Mouse (Mus musculus): ENCODE measurements around the gene Gm20604.

Gm20604 gene

DNA sequence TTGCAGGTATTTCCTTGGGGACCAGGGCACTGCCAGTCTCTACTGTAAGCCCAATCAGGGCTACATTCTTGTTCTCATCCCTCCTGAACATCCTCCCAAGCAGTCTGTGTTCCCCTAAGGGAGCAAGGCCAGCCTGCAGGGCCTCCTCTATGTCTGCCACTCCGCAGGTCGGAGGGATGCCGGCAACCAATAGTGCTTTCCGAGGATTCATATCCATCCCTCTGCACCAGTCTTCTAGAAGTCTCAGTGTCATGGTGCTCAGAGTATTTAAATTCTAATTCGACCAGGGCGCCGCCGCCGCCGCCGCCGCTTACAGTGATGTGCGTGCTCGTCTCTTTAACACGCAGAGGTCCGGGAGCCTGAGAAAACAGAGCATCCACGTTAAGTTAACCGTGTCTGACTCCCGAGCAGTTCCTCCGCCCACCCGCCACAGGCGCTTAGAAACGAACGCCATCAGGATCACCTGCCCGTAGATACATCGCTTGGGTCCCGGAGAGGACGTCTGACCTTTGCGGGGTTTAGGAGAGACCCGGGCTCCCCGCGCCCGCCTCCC, 15.4 kb downstream of the Gm20604 start:
- no peak for DNase-seq (ENCODE audit: low read depth, low spot score)

DNA sequence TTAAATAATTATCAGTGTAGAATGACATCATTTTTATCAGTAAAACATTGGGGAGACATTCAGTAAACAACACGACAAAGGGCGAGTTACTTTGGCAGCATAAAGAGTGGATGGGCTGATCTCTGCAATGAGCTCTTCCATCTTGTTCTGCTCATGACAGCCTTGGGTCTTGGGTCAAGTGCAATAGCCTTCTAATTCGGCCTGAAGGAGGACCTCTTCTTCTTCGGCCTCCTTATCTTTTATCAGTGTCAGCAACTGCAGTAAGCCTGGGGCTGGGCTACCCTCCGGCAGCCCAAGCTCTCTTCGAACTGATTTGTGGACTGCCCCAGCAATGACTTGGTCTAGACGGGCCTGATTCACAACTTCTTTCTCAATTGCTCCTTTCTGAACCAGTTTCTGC, 16.4 kb downstream of the Gm20604 start:
- DNase-seq (ENCODE audit: low read depth, low spot score) = no peak

DNA sequence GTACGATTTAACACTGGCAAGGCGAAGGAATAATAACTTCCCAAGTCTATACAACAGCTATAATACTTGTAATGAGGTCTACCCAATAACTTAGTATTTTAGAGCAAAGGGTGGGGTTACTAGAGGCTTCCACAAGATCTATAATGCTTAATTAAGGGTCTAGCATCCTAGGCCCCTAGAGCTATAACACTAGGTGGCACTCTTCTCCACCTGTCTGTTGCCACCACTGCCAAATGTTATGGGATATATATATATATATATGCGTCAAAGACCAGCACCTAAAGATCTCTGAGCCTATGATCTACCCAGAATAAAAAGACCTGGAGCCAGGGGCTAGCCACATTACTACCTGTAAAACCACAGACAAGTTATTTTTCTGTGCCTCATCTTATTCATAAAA, 18.2 kb downstream of the Gm20604 start:
- no peak for DNase-seq (ENCODE audit: low read depth, low spot score)

DNA sequence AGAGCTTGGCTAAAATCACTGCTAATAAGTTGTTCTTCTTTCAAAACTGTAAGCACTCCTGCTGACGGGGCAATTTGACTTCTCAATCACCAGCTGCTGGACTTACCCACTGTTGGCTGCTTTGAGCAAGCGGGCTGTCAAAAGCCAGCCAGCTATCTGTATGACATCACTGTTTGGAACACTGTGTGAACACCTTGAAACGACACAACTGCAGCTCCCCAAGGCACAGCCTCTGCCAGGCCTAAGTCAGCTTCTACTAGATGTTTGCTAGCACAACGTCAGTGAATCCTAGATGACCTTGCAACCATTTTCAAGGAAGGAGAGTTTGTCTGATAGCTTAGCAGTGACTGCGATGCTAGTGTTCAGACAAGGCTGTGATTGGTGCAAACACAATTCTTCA, 19.4 kb downstream of the Gm20604 start:
- no peak for DNase-seq (ENCODE audit: low read depth, low spot score)

DNA sequence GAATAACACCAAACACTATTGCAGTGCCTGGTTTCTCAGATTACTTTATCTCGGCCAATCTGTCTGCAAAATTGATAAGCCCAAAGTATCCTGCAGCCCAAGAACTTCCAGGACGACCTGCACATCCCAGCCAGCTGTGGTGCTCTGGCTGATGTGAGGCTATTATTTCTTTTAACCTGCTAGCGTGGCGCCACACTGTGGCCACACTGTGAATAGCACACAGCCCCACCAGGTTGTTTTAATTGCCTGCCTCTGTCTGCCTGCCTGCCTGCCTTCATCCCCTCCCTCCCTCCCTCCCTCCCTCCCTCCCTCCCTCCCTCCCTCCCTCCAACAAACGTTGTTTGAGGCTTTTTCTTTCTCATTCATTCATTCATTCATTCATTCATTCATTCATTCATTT, 25.1 kb downstream of the Gm20604 start:
- no peak for DNase-seq (ENCODE audit: low read depth, low spot score)

DNA sequence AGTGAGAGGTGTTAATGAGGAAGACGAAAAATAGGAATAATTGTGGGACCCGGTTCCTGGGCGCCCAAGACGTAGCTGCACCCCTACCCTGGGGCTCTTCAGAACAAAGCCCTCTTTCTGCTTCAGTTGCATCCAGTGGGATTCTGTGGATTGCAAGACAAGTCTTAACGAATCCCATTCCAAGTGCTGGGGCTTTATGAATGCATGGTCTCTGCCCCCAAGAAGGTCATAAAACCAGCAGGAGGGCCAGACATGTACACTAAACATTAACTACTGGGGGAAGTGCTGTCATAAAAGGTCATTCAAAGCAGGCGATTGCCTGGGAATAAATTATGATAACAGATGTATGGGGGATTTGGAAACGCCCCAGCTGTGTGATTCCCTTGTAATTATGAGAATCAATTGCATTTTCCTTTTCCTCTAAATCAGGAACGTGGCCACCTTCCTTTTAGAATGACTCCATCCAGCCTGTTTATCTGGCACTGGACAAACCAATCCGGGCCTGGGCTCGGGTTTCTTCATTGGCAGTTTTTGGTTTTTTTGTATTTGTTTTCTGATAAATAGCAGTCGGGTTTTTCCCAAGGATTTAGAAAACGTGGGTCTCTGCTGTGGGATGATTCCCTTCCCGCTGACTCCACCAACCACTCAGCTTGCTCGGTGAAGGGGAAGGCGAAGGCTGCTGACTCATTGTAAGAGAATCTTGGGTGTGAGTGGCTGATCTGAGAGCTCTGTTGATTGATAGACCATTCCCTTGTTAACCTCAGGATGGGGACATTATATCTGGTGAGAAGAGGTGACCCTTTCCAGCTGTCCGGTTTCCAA, 27.5 kb downstream of the Gm20604 start:
- DNase-seq (ENCODE audit: low read depth, low spot score) = no peak

DNA sequence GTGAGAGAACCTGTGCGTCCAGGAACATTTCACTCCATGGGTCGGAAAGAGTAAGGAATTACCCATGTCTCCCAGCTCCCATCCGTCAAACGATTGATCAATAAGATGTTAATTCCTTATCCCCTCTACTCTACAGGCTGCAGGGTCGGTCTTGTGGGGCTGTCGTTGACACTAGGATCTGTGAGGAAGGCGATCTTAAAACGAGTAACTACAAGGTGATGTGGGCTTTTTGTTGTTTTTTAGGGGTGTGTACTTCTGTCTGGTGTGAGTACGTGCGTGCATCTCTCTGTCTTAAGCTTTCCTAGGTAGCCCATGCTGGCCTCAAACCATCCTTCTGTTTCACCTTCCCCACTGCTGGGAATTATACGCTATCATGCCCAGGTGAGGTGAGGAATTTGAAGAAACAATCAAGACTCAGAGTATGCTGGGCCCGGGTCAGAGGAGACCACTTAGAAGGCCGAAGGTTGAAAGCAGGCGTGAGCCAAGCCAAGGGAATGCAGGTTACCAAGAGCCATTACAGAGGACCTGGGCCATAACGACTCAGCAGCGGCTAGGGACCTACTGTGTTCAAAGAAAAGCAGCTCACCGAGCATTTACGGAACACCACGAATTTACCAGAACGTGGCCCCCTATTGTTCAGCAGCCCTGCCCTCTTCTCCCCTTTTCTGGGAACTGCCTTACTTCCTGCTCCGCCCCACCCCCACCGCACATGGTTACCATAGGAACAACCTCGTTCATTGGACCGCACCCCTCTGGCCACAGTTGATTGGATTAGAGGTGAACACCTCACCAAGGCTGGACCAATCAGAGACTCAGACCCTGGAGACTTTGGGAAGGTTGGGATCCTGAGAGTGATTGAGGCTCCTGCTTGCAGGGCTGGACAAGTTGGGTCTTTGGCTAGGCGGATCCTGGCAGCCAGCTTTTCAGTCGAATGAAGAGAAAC, 28.3 kb downstream of the Gm20604 start:
- peak; percentile 96 for DNase-seq (ENCODE audit: low read depth, low spot score)

DNA sequence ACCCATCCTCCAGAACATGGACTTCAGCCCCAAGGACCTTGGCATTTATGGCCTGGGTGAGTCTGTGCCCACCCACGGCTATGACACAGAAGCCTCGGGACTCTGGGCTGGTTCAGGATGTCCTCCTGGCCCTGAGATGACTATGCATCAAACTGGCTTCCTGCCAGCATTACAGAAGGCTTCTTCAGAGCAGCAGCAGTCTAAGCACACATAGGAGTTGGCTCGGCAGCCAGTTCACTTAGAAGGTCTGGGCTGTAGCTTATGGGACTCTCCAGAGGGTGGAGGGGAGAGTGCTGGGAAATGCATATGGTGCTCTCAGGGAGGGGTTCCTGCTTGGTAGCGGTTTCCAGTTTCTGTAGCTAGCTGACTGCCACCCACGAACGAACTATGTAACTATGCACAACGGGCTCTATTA, 32.7 kb downstream of the Gm20604 start:
- DNase-seq (ENCODE audit: low read depth, low spot score) = no peak

DNA sequence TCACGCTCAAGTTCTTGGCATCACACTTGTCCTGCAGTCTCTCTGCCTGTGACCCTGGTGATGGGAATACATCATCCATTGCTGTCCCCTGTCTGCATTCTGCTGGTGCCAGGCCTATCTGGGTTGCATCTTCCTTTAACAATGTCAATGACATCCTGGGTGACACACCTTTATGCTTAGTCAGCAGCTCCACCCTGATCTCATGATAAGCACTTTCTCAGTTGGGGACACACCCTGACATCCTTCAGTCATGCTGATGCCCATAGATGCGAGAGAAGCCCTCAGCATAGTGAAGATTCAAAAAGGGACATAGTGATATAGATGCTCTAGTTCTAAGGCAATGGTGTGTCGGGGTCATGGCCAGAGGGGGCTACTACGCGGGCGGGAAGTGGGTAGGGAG, 33.3 kb downstream of the Gm20604 start:
- DNase-seq (ENCODE audit: low read depth, low spot score) = no peak

DNA sequence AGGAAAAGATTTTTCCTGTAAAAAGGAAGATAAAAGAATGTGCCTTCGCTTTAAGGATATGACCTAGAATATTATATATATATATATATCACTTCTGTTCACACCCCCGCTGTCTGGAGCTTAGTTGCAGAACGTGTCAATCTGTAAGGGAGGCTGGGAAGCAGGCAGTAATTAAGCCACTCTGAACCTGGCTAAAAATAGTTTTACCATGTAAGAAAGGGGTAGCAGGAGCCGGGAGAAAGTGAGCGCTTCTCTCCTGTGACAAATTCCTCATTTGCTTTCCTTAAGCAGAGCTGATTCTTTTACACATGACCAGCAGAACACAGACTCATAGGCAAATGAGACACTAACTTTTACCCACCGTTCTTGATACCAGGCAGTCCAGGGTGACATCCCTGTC, 34.6 kb downstream of the Gm20604 start:
- DNase-seq (ENCODE audit: low read depth, low spot score) = no peak

DNA sequence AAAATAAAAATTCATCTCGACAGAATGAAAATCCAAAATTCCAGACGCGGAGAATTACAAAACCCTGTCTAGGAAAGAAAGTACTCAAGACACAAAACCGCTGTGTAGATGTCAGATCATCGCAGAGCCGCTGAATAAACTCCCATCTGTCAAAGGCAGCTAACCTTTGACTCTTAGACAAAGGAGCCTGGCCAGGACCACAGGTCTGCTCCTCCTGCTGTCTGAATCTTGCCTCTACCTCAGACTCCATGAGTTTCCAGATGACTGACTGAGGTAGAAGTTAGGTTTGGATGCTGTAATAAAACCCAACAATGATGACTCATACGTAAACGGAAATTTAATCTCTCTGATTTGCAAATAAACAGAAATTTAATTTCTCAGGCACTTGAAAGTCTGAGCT, 35.5 kb downstream of the Gm20604 start:
- no peak for DNase-seq (ENCODE audit: low read depth, low spot score)

DNA sequence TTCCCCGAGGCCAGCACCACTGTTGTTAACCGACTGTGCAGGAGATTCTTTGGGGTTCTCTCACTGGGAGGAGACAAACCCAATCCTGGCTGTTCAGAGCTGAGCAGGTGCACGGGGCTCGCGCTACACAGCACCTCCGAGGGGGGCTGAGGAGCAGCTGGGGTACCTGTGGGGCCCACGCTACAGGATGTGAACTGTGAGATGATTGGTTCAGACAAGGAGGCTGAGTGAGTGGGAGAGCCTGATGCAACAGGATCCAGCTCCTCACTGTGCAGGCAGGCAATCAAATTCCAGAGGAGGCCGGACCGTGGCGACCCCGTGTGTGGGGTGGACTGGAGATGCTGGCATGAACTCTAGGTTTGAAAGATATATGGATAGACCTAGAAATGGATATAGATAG, 36.0 kb downstream of the Gm20604 start:
- DNase-seq (ENCODE audit: low read depth, low spot score) = no peak

DNA sequence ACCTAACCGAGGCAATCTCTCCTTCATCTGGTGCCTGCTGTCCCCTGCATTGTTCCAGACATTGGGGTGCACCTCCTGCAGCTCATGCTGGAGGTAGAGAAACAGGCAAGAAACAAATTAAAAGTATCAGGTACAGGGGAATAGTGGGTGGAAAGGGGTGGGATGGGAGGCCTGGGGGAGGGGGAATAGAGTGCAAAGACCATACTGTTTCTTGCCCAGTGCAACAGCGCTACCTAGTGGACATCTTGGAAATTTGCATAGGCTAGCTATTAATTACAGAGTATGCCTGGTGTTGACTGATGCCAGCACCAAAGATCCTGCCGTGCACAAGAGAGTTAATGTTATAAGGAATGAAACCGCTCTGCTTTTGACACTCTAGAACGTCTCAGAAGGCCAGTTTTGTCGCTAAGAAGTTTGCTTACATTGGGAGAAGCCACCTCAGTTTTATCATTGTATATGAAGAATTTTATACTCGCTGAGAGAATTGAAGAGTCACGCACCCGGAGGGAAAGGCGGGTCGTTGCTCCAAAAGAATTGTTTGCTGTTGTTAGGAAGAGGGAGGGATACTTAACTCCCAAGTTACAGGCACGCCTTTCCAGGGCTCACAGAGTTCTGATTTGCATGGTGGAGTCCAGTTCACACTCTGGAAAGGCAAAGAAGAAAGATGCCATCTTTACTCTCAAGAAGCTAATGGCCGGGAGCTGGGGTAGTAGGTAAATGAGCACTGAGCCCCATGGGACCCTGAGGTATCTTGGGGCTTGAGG, 38.7 kb downstream of the Gm20604 start:
- no peak for DNase-seq (ENCODE audit: low read depth, low spot score)

DNA sequence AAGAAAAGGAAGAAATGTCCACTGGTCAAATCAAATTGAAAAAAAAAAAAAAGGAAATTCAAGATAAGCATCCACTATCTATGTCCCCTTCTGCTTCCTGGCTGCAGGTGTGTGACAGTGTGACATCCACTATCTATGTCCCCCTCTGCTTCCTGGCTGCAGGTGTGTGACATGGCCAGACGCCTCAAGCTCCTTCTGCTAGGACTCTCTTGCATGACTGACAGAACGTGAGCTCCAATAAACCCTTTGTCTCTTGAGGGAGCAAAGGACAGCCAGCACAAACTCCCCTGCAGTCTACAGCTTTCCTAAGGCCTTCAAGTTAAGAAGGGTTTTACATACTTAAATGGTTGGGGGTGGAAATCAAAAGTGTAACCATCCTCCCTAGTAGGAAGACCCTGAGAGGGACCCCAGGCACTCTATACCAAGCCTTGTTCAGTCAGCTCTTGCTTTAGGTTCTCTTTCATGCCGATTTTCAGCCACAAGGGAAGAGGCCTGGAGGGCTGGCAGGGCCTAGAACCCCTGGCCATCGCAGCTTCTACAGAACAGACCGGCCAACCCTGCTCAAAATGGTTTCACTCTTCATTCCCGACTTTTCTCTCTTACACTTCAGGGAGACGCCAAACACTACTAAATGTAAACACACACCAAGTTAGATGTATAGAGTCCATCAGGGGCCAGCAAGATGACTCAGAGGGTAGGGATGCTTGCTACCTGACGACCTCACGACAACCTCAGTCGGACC, 43.6 kb downstream of the Gm20604 start:
- no peak for DNase-seq (ENCODE audit: low read depth, low spot score)

DNA sequence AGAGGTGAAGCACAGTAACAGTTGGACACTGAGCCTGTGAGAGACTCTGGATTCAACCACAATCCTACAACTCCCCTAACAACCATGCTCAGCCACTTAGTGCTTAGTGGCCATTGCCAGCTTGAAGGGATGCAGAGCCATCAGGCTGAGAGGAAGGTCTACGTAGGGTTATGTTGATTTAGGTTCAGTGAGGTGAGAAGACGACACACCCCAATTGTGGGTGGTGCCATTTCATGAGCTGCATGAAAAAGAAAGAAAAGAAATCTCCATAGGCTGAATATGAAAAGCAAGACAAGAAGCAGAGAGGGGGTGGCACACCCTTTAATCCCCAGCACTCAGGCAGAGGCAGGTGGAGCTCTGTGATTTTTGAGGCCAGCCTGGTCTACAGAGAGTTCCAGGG, 44.4 kb downstream of the Gm20604 start:
- DNase-seq (ENCODE audit: low read depth, low spot score) = no peak

DNA sequence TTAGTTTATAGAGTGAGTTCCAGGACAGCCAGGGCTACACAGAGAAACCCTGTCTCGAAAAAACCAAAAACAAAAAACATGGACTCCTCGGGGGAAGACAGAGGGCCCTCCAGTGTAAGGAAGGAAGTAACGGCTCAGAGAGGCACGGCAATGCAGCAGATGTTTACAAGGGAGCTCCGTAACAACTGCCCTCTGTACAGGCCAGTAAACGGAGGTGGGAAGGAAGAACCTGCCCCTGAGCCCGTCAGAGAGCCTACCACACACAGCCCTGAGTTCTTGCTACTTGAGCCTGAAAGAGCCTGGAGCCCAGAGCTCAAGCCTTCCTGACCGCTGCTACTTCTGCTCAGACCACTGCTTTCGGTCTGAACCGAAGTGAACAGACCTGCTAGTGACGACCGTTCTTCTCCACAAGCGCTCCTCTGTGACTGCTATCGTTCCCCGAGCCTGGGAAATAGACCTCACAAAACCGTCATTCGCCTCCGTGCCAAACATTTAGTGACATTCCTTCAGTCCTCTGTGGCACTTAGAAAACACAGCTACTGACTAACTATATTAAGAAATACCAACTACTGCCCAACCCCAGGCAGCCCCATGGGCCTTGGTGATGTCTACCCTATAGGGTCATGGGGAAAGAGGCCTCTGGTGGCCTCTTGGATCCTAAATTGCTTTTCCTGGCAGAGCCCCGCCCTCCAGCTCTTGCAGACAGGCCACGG, 45.2 kb downstream of the Gm20604 start:
- DNase-seq (ENCODE audit: low read depth, low spot score) = no peak

DNA sequence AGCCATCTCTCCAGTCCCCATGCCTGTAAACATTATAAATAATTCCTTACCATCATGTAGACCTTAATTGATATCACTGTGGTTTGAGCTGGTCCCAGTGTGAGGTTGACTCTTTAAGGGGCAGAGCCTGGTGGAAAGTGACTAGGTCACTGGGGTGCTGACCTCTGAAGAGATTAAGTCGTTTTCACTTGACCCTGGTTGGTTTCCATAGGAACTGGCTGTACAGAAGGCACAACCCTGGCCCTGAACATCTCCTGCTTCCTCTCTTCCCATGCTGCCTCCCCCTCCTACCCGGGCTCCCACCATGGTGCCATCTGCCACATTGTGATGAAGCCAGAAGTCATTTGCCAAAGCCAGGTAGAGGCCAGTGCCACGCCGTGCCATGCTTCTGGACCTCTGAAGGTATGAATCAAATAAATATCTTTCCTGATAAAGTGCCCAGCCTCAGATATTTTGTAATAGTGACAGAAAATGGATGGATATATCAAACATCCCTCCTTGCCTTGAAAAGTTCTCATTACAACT, 47.6 kb downstream of the Gm20604 start:
- no peak for DNase-seq (ENCODE audit: low read depth, low spot score)

DNA sequence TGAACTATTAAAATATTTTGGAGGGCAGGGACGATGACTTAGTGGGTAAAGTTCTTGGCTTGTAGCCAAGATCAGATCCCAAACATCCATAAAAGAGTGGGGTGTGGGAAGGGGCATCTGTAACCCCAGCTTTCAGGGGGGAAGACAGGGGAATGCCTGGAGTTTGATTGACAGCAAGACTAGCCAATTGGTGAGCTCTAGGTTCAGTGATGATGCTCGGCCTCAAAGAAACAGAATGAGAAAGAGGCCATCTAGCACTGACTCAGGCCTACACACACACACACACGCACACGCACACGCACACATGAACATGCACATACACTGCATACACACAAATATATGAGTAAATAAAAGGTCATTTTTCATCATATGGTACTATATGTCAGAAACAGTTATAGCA, 48.6 kb downstream of the Gm20604 start:
- DNase-seq (ENCODE audit: low read depth, low spot score) = no peak

DNA sequence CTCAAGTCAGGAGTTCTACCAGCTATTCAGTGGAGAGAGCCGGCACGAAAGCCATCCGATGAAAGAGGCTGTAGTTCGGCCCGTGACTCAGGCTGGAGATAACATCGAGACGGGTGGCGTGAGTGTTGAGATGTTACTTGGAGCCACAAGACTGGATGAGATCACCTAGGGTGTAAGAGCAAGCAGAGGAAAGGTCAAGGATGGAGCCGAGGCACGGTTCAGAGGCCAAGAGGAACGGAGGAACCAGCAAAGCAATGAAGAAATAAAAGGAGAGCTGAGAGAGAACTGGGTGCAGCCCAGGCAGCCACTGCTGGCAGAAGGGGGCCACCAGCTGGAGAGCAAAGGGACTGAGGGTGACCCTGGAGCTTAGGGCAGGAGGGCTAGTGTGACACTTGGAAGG, 50.3 kb downstream of the Gm20604 start:
- no peak for DNase-seq (ENCODE audit: low read depth, low spot score)

DNA sequence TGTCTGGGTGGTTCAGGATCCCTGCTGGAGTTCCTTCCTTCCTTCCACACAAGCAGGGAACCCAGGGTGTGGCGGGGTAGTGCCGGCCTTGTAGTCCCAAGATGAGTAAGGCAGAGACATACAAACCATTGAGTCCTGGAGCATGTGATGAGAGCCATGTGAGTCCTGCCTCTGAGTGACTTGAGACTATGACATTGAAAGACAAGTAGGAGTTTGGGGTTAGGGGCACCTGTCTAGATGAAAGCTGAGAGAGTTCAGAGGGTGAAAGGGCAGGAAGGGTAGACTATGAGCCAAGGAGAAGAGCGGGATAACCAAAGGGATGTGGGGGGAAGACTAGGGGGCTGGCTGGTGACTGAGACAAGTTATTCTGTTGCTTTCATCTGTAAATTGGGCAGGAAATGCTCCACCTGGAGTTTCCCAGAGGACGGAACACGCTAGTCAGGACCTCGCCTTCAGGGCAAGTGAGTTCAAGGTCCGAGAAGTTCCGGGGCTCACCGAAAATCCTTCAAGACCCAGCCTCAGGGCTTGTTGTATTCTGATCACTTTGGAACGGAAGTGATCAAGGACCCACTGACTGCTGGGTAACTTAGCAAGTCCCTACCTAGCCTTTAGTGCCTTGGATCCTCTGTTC, 51.5 kb downstream of the Gm20604 start:
- DNase-seq (ENCODE audit: low read depth, low spot score) = no peak
